Mouse (Mus musculus): ENCODE results near the gene Tarm1.

The Tarm1 gene

GRCm38 (mm10) chr7:3502439-3502838 lies at the start of gene Tarm1:
Gene Tarm1 (minus strand): TSS chr7:3502624.
- no peak for DNase-seq (ENCODE audit: low spot score in 2 of 2)

DNA sequence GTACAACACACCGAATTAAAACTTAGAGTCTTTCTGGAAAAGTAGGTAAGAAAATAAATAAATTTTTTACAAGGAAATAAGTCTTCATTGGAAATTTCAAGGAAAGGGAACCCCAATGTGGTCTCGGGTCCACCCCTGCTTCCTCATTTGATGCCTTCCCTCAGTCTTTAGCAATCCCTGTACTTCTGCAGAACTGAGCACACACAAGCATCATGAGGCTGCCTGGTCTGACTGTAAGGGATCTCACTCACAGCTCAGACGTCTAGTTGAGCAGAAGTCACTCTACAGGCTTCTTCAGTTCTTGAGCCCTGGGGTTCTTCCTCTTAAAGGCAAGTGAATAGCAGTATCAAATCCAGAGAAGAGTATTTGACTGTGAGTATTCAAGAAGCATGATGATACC lies 3.5 kb upstream of the Tarm1 start:
- DNase-seq (ENCODE audit: low spot score in 2 of 2): no peak

GRCm38 (mm10) chr7:3500406-3500805 lies 2.0 kb downstream of the Tarm1 start:
- DNase-seq (ENCODE audit: low spot score in 2 of 2): no peak

DNA sequence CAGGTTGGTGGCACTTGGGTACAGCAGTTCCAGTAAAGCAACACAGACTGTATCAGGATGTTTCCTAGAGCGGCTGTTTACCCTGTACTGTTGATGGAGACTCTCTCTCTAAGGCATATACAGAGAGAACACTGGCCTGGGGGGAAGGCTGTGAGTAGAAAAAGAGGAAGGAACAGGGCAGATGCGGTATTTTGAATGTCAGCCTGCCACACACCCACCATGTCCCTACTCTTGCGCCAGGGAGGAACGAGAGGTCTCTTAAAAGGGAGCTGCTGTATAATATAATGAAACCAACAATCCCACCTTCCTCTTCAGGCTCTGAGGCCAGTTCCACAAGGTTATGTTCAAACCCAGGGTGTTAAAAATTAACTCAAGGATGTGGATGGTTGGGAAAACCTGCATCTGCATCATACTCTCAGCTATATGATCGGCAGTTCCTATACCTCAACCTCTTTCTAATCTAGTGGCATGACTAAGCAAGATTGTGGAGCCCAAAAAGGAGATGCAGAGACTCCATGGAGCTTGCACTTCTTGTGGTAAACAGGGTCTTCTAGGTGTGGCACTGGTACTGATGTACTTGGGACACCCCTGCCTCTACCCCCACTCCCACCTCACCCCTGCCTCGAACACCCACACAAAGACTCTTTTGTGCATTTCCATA lies 20.3 kb downstream of the Tarm1 start:
- DNase-seq (ENCODE audit: low spot score in 2 of 2): no peak

DNA sequence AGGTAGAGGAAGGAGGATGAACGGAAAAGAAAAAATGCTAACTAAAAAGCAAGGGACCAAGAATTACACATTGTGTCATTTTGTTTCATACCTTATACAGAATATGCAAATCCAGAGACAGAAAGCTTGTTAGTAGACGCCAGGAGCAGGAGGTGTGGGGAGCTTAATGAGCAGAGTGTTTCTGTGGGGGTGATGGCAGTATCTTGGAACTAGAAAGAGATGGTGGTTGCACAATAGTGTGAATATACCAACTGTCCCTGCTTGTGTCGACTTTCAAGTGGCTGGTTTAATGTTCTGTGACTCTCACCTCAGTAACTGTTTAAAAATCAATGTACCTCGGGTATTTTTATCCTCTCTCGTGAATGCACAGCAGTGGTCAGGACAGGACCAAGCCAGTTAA lies 25.7 kb downstream of the Tarm1 start:
- DNase-seq (ENCODE audit: low spot score in 2 of 2): no peak

DNA sequence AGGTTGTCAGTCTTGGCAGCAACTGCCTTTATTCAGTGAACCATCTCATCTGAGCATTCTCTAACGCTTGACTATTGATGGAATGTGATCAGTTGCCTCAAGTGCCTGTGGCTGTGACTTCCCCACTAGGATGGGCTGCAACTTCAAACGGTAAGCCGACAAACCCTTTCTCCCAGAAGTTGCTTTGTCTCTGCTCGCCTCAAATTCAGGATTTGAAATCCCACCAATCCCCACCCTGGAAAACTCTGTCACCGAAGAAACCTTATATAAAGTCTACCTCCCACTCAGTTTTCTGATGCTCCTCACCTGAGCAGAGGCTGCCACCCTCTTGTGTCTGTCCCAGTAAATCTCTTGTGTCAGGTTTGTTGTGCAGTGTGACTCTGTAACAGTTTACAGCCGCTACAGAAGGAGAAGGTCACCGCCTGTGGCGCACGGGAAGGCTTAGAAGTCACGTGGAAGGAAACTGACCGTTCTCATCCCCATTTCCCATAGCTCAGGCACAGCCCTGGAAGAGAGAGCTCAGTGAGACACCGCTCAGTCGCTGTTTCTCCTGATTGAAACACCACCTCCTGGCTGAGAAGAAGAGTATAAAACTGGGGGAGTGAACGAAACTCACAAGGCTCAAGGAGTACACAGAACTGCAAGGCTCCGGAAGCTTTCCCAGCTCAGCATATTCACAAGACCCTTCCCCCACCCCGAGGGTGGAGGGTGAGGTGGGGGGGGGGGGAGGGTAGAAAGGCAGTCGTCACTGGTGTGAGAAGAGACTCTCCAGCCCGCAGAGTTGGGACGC lies 27.9 kb downstream of the Tarm1 start:
- DNase-seq (ENCODE audit: low spot score in 2 of 2): no peak

DNA sequence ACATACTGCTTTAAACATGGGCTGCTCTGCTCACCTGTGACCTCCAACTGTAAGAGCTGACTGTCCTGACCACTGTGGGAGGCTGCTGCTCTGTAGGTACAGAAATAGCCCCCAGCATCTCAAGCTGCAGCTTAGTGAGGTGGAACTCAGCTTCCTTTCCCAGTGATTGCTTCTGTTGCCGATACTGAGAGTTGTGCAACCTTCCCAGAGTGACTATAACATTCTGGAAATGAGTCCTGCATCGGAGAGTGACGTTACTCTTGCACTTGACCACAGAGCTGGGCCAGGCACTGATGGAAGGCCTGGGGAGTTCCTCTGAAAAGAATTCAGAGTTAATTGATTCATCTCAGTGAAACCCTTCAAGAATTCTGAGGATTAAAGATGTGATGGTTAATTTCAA lies 29.6 kb downstream of the Tarm1 start:
- DNase-seq (ENCODE audit: low spot score in 2 of 2): no peak

DNA sequence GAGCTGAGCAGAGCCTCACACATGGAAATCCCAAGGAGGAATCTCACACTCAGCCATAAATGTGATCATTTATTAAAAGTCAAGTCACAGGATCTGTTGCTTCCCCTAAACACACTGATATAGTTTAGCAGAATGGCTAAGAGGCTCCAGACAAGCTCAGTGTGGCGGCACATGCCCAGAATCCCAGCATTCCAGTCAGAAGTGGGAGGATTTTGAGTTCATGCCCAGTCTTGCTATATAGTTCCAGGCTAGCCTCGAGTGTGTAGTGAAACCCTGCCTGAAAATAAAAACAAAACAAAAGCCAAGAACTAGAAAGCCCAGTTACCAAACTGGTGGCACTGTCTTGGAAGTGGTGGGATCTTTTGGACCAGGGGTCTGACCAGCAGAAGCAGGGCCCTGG lies 33.8 kb downstream of the Tarm1 start:
- DNase-seq (ENCODE audit: low spot score in 2 of 2): no peak

DNA sequence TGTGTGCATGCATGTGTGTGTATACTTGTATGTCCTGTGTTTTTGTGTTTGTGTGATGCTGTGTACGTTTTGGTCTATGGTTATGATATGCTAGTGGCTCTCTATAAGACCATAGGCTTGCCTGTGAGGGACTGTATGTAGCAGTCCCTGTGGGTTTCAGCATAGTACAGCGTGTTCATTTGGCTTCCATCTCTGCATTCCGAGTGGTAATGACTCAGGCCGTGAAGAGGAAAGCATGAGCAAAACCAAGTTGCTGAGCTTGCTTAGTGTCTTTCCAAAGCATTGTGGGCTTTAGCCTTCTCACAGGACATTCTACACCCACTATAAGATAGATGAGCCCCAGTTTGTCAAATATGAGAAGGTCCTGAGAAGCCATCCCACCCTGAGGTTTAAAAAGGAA lies 39.1 kb downstream of the Tarm1 start:
- no peak for DNase-seq (ENCODE audit: low spot score in 2 of 2)

DNA sequence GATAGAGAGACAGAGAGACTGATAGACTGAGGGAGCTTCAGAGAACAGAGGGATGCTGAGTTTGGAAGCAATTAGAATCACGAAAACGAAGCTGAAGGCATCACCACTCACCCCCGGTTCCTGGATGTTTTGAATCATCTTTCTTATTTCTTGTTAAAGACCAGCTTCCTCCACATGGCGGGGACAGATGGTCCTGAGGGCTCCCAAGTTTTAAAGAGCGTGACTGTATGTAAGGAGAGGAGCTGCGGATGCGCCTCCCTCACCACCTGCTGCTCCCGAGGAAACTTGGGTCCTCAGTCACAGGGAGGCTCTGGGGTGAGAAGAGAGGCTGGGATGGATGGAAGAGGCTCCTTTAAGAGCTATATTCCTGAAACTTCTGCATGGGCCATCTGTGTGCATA lies 42.2 kb downstream of the Tarm1 start:
- peak; percentile 47 to 50 for DNase-seq (ENCODE audit: low spot score in 2 of 2)

- DNase-seq (ENCODE audit: low spot score in 2 of 2): no peak
Observed at GRCm38 (mm10) chr7:3457841-3458217, 44.6 kb downstream of the Tarm1 start.

GRCm38 (mm10) chr7:3457111-3457840 lies 45.1 kb downstream of the Tarm1 start:
- DNase-seq (ENCODE audit: low spot score in 2 of 2): no peak

- DNase-seq (ENCODE audit: low spot score in 2 of 2): no peak
Observed at GRCm38 (mm10) chr7:3453486-3454183, 48.8 kb downstream of the Tarm1 start.

DNA sequence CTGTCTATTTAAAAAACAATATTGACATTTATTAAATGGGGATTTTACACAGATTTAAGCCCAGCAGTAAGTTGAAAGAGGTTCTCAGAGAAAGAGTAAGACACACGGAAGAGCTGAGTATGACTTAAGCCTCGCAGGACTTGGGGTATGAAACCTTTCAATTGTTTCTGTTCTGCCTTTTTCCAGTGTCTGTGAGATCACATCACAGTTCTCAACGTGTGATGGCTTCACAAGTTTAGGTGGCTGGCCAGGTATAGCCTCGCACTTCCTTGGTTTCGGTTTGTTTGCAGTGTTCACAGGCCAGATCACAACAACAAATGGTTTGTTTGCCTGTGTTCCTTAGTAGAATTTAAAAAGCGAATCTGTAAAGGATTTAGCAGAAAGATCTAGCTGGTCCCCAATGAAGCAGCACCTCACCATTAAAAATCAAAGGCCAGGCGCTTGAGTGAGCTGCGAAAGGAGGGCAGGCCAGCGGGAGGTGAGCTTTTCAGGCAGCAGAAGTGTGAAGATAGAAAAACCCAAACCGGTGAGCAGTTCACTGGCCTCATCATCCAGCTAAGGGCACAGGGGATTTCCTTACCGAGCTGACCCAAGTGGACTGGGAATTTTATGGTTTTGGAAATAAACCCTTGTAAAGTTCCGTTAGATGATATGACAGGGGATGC lies 49.5 kb downstream of the Tarm1 start:
- DNase-seq (ENCODE audit: low spot score in 2 of 2): no peak

GRCm38 (mm10) chr7:3451161-3451560 lies 51.3 kb downstream of the Tarm1 start:
- DNase-seq (ENCODE audit: low spot score in 2 of 2): no peak

DNA sequence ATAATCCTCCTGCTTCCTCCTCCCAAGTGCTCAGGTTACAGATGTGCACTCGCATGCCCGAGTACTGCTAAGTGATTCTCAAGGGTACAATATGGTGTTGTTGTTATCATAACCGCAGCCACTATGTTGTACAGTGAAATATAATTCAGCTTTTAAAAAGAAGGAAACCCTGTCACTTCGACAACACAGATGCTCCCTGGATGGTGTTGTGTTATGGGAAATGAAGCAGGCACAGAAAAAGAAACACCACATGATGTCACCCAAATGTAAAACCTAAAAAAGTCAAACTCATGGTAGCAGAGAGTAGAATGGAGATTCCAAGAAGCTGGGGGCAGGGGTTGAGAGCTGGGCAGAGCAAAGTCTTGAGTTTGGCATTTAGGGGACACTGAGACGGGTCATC lies 51.8 kb downstream of the Tarm1 start:
- no peak for DNase-seq (ENCODE audit: low spot score in 2 of 2)

DNA sequence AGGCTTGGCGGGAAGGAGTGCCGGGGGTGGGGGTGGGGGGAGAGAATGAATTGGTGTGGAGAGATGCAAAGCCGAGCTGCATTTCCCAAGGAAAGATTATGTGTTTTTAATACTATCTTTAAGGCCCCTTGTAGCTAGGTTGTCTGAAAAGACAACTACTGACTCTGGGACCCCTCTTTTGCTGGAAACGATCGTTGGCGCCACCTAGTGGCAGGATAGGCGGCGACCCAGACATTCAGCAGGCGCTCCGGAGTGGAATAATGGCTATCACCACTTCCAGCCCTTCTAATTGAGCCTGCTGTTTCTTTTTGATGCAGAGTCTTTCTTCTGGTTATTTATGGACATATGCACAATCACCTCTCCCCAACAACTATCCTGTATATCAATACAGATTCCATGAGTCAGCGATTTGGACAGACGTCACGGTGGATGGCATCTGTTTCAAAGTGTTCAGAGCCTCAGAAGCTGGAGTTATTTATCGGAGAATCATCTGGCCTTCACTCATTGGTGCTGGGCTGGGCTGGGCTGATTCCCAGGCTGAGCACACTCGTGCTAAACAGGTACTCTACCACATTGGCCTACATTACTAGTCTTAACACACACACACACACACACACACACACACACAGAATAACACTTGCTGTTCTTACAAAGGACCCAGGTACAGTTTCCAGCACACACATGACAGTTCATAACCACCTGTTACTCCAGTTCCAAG lies 53.5 kb downstream of the Tarm1 start:
- peak; percentile 34 to 79 for DNase-seq (ENCODE audit: low spot score in 2 of 2)

DNA sequence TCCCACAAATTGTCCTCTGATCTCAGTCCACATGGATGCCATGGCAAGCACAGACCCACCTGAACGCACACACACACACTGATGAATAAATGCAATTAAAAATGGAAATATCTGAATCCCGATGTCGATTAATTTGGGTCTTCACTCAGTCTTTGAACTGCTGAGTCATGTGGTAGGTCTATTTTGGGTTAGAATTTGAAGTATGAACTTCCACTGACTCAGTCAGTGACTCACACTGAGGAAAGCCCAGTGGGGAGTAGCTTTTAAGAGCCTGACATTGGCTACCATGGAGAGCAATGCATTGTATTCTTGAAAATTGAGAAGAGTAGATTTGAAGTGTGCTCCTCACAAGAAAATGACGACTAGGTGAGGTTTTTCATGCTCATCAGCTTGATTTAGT lies 55.4 kb downstream of the Tarm1 start:
- DNase-seq (ENCODE audit: low spot score in 2 of 2): no peak

DNA sequence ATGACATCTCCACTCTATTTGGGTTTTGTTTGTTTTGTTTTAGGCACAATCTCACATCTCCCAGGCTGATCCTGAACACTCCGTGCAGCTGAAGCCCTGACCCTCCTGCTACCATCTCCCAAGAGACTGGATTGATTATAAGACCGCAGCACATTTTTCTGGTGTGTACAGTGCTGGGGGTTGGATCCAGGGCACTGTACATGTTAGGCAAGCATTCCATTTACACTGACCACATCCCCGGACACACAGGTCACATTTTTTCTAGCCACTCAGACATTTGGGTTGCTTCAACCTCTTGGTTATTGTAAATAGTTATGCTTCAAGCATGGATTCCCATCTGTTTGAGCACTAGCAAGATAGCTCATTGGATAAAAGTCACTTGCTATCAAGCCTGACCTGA lies 55.8 kb downstream of the Tarm1 start:
- DNase-seq (ENCODE audit: low spot score in 2 of 2): no peak

DNA sequence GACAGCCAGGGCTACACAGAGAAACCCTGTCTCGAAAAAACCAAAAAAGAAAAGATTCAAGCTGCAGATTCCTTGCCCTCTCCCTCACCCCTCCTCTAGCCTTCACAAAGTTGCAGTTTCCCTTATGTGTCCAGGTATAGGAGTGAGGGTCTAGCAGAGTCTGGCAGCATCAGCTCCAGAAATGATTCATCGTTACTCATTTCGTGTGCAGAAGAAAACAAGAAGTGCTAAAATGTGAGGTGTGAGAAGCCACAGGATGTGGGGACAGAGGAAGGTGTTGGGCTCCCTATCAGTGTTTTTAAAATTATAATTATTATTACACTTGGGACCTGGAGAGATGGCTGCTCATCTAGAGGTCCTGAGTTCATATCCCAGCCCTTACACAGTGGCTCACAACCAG lies 57.7 kb downstream of the Tarm1 start:
- DNase-seq (ENCODE audit: low spot score in 2 of 2): no peak

DNA sequence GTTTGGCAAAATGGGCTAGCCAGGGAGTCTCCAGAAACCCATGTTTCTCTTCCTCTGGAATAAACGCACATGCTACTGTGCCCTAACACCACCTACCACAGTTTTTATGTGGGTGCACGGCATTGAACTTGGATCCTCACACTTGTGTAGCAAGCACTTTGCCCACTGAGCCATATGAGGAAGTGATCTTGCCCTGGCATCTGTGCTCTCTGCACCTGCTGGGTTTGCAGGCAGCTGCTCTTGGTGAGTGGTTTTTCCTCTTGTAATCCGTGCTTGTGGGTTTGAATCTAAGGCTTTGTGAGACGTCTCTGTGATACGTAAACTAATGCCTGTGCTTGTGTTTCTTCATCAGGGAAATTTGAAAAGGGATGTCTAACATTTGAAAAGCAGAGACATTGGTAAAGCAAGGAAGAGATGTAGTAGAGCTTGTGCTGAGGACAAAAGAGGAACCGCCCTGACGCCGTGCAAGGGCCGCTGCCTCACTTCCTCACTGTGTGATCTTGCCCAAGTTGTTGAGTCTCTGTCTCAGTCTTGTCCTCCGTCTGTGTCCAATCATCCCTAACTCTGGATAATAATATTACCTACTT lies 59.9 kb downstream of the Tarm1 start:
- DNase-seq (ENCODE audit: low spot score in 2 of 2): no peak
